Mouse (Mus musculus): ENCODE data around the gene 4932415D10Rik. TPM values are rescaled to one million over a fixed set of nuclear protein-coding genes. Genes with fewer than 3 reads are reported as not detected.

4932415D10Rik gene
- not detected in 2 replicates for polyA plus RNA-seq (2012; rRNA removed)

GRCm38 (mm10) chr10:82316482-82316881 lies at the start of gene 4932415D10Rik:
Gene 4932415D10Rik (minus strand): TSS chr10:82316582.
- no peak for DNase-seq (ENCODE audit: low read depth in 1 of 2, low spot score in 2 of 2)
- no peak within 1 kb of the TSS for H3K4me3 ChIP-seq (ENCODE audit: extremely low read depth, insufficient read depth, insufficient read length)
- no peaks in the 10 kb centered on the region for H3K27me3 ChIP-seq (ENCODE audit: control insufficient read depth, insufficient read depth, low read length)
- H3K36me3 ChIP-seq (ENCODE audit: control insufficient read depth, insufficient read depth, low read length): no peaks in the 10 kb centered on the region
- no peaks in the 10 kb centered on the region for H3K4me1 ChIP-seq (ENCODE audit: control insufficient read depth, insufficient read depth, insufficient read length)
- H3K27ac ChIP-seq (ENCODE audit: insufficient read depth, low read length): no peak within 1 kb of the TSS
- WGBS: 89% methylated on average over 1 of the region's 1 CpGs
- TF ChIP-seq CTCF (IDR thresholded peaks at IDR 0.05; ENCODE audit: extremely low read depth, insufficient read depth, insufficient read length, insufficient replicate concordance) (no peak), POLR2A (IDR thresholded peaks at IDR 0.05; ENCODE audit: low read depth, low read length) (no peak)

- no peaks in the 10 kb centered on the region for H3K36me3 ChIP-seq (ENCODE audit: control insufficient read depth, insufficient read depth, low read length)
- TF ChIP-seq CTCF (IDR thresholded peaks at IDR 0.05; ENCODE audit: extremely low read depth, insufficient read depth, insufficient read length, insufficient replicate concordance) (no peak), POLR2A (IDR thresholded peaks at IDR 0.05; ENCODE audit: low read depth, low read length) (no peak)
- 92% methylated on average over 9 of the region's 9 CpGs for WGBS
- no peaks in the 10 kb centered on the region for H3K4me1 ChIP-seq (ENCODE audit: control insufficient read depth, insufficient read depth, insufficient read length)
- H3K27ac ChIP-seq (ENCODE audit: insufficient read depth, low read length): no peak overlapping the region
- H3K4me3 ChIP-seq (ENCODE audit: extremely low read depth, insufficient read depth, insufficient read length): no peak overlapping the region
- no peak for DNase-seq (ENCODE audit: low read depth in 1 of 2, low spot score in 2 of 2)
- no peaks in the 10 kb centered on the region for H3K27me3 ChIP-seq (ENCODE audit: control insufficient read depth, insufficient read depth, low read length)
These were observed 45.5 kb upstream of the 4932415D10Rik start for GRCm38 (mm10) chr10:82361911-82362310.

- no peaks in the 10 kb centered on the region for H3K36me3 ChIP-seq (ENCODE audit: control insufficient read depth, insufficient read depth, low read length)
- 98% methylated on average over 4 of the region's 4 CpGs for WGBS
- DNase-seq (ENCODE audit: low read depth in 1 of 2, low spot score in 2 of 2): no peak
- TF ChIP-seq CTCF (IDR thresholded peaks at IDR 0.05; ENCODE audit: extremely low read depth, insufficient read depth, insufficient read length, insufficient replicate concordance) (no peak), POLR2A (IDR thresholded peaks at IDR 0.05; ENCODE audit: low read depth, low read length) (no peak)
- no peak overlapping the region for H3K4me3 ChIP-seq (ENCODE audit: extremely low read depth, insufficient read depth, insufficient read length)
- H3K27ac ChIP-seq (ENCODE audit: insufficient read depth, low read length): no peak overlapping the region
- no peaks in the 10 kb centered on the region for H3K4me1 ChIP-seq (ENCODE audit: control insufficient read depth, insufficient read depth, insufficient read length)
- no peaks in the 10 kb centered on the region for H3K27me3 ChIP-seq (ENCODE audit: control insufficient read depth, insufficient read depth, low read length)
These were observed 39.0 kb upstream of the 4932415D10Rik start for GRCm38 (mm10) chr10:82355401-82355800.

- H3K27me3 ChIP-seq (ENCODE audit: control insufficient read depth, insufficient read depth, low read length): no peaks in the 10 kb centered on the region
- peak; percentile 76 to 82 for DNase-seq (ENCODE audit: low read depth in 1 of 2, low spot score in 2 of 2)
- no peak for TF ChIP-seq CTCF (IDR thresholded peaks at IDR 0.05; ENCODE audit: extremely low read depth, insufficient read depth, insufficient read length, insufficient replicate concordance)
- no peak; the same call in 1 of the 2 replicates for TF ChIP-seq POLR2A (IDR thresholded peaks at IDR 0.05; ENCODE audit: low read depth, low read length)
- H3K4me1 ChIP-seq (ENCODE audit: control insufficient read depth, insufficient read depth, insufficient read length): no peaks in the 10 kb centered on the region
- 6% methylated on average over 34 of the region's 34 CpGs for WGBS
- H3K36me3 ChIP-seq (ENCODE audit: control insufficient read depth, insufficient read depth, low read length): no peaks in the 10 kb centered on the region
- peak within 1 kb of the TSS; percentile 74 for H3K4me3 ChIP-seq (ENCODE audit: extremely low read depth, insufficient read depth, insufficient read length)
- peak within 1 kb of the TSS; percentile 84 for H3K27ac ChIP-seq (ENCODE audit: insufficient read depth, low read length)
These were observed 38.0 kb upstream of the 4932415D10Rik start, which contains the start of gene Gm4924 for GRCm38 (mm10) chr10:82354083-82355010. Gene Gm4924 (plus strand): TSS chr10:82354255.

- H3K36me3 ChIP-seq (ENCODE audit: control insufficient read depth, insufficient read depth, low read length): no peaks in the 10 kb centered on the region
- no peaks in the 10 kb centered on the region for H3K4me1 ChIP-seq (ENCODE audit: control insufficient read depth, insufficient read depth, insufficient read length)
- WGBS: 90% methylated on average over 5 of the region's 5 CpGs
- H3K4me3 ChIP-seq (ENCODE audit: extremely low read depth, insufficient read depth, insufficient read length): no peak overlapping the region
- TF ChIP-seq CTCF (IDR thresholded peaks at IDR 0.05; ENCODE audit: extremely low read depth, insufficient read depth, insufficient read length, insufficient replicate concordance): no peak
- TF ChIP-seq POLR2A (IDR thresholded peaks at IDR 0.05; ENCODE audit: low read depth, low read length): no peak
- H3K27ac ChIP-seq (ENCODE audit: insufficient read depth, low read length): no peak overlapping the region
- H3K27me3 ChIP-seq (ENCODE audit: control insufficient read depth, insufficient read depth, low read length): no peaks in the 10 kb centered on the region
- no peak for DNase-seq (ENCODE audit: low read depth in 1 of 2, low spot score in 2 of 2)
These were observed 13.4 kb upstream of the 4932415D10Rik start for GRCm38 (mm10) chr10:82329826-82330225.

DNA sequence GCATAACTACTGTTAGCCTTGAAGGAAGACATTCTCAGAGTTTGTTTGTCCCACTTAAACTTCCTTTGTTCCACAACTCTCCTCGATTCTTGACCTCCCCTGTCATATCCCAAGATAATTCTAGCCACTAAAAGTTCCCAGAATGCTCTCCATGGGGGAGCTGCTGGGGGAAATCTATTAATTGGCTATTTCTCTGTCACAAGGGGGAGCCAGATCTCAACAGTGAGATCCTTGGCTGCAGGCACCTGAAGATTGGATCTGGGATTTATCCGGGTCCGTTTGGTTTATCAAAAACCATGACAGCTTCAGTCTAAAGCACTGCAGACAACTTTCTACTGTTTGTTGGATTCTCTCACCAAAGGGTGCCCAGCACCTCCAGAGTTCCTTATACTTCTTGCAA lies 3.8 kb upstream of the 4932415D10Rik start:
- H3K27me3 ChIP-seq (ENCODE audit: control insufficient read depth, insufficient read depth, low read length): no peaks in the 10 kb centered on the region
- TF ChIP-seq CTCF (IDR thresholded peaks at IDR 0.05; ENCODE audit: extremely low read depth, insufficient read depth, insufficient read length, insufficient replicate concordance): no peak
- TF ChIP-seq POLR2A (IDR thresholded peaks at IDR 0.05; ENCODE audit: low read depth, low read length): no peak
- H3K36me3 ChIP-seq (ENCODE audit: control insufficient read depth, insufficient read depth, low read length): no peaks in the 10 kb centered on the region
- H3K4me1 ChIP-seq (ENCODE audit: control insufficient read depth, insufficient read depth, insufficient read length): no peaks in the 10 kb centered on the region
- H3K27ac ChIP-seq (ENCODE audit: insufficient read depth, low read length): no peak overlapping the region
- WGBS: 70% methylated on average over 3 of the region's 3 CpGs
- no peak for DNase-seq (ENCODE audit: low read depth in 1 of 2, low spot score in 2 of 2)
- no peak overlapping the region for H3K4me3 ChIP-seq (ENCODE audit: extremely low read depth, insufficient read depth, insufficient read length)

DNA sequence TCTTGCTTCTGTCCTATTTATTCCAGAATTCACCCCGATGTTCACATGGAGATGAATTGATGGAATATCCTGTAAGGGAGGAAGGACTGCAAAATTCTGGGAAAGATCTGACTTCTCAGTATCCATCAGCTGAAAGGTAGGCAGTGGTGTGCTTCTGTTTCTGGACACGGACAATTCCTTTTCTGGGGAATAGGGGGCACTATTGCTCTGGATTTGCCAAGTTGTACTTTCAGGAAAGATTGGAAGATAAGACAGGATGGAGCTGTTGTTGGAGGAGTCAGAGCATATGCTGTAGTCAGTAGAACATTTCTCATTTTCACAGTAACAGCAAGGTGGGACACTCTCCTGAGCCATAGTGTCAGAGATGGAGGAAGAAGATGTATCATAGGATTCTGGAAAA lies 19.9 kb downstream of the 4932415D10Rik start:
- Histone ChIP-seq H3K4me3 (ENCODE audit: extremely low read depth, insufficient read depth, insufficient read length) (no peak overlapping the region), H3K4me1 (ENCODE audit: control insufficient read depth, insufficient read depth, insufficient read length) (no peaks in the 10 kb centered on the region), H3K27me3 (ENCODE audit: control insufficient read depth, insufficient read depth, low read length) (no peaks in the 10 kb centered on the region), H3K36me3 (ENCODE audit: control insufficient read depth, insufficient read depth, low read length) (no peaks in the 10 kb centered on the region), H3K27ac (ENCODE audit: insufficient read depth, low read length) (no peak overlapping the region)
- 45% methylated on average over 2 of the region's 2 CpGs for WGBS
- no peak for TF ChIP-seq POLR2A (IDR thresholded peaks at IDR 0.05; ENCODE audit: low read depth, low read length)
- no peak for TF ChIP-seq CTCF (IDR thresholded peaks at IDR 0.05; ENCODE audit: extremely low read depth, insufficient read depth, insufficient read length, insufficient replicate concordance)
- no peak for DNase-seq (ENCODE audit: low read depth in 1 of 2, low spot score in 2 of 2)
